Mouse (Mus musculus): ENCODE measurements around the gene Slc39a1. TPM values are rescaled to one million over a fixed set of nuclear protein-coding genes. Genes with fewer than 3 reads are reported as not detected.

The Slc39a1 gene
- 56.8 and 62.0 TPM in 2 replicates for polyA plus RNA-seq (2016; fragmentation: Nextera tagmentation; extraction: Ambion mirVana)

DNA sequence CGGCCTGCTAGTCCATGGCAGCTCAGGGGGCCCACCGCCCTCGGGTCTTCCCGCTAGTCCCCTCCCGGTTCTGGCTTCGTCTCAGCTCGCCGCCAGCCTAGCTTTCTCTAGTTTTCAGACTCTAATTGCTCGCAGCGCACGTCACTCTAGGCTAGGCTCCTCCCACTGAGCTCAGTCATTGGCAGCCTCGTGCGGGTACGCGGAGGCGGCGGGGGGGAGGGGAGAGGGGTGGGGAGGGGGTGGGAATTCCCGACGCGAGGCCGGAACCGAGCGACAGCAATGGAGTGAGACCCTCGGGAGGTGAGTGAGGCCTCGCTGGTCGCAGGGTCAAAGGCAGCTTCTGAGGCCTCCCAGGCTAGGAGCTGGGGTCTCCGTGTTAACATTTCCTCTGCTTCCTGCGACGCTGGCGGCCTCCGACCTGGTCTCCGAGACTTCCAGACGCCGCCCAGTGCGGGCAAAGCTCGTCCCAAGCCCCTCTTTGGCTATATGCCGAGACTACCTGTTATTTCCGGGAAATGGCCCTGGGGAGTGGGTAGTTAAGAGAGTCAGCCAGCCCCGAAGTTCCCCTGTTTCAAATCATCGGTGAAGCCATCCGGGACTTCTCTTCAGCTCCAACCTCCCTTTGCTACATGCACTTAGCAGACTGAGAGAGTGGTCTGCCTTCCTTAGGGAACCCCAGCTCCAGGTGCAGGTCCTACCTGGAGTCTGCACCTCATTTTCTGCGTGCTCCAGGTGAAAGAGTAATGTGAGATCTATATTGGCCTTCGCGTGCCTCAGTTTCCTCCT, at the start of gene Slc39a1:
TSS of gene Slc39a1 (plus strand) at position 213 of the 786 bp plus-strand sequence.
- H3K27ac ChIP-seq: peak within 1 kb of the TSS; percentile 95
- peak within 1 kb of the TSS; percentile 61 for H3K4me3 ChIP-seq (replicated peaks)
- H3K9me3 ChIP-seq: no peaks in the 10 kb centered on the region
- peak within 1 kb of the TSS; percentile 80 for H3K4me2 ChIP-seq
- peaks cover 26% of the 10 kb centered on the region for H3K36me3 ChIP-seq
- peaks cover 21% of the 10 kb centered on the region for H3K4me1 ChIP-seq (replicated peaks)
- 0% methylated on average over 44 of the region's 44 CpGs for WGBS
- peak; percentile 90 for ATAC-seq (ENCODE audit: insufficient number of reproducible peaks, insufficient read depth, low FRiP score, low TSS enrichment, low read depth)
- H3K27me3 ChIP-seq: no peaks in the 10 kb centered on the region
- peak within 1 kb of the TSS; percentile 65 for H3K9ac ChIP-seq (replicated peaks)

DNA sequence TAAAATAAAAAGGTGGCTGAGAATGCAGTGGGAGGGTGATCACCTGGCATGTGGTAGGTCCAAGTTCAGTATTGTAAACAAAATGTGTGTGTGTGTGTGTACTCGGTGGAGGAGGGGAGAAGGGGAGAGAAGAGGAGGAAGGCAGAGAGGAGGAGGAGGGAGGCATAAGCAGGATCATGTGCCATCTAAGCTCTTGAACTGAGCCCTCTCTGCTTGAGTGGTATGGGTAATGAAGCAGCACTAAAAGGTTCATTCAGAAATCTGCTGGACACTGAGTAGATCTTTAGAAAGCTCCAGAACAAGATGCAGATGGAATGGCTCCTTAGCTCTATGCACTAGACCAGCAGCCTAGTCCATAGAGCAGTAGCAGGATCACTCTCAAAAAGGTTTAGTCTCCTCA, 45.1 kb upstream of the Slc39a1 start:
- peaks cover 5% of the 10 kb centered on the region for H3K36me3 ChIP-seq
- H3K9me3 ChIP-seq: no peaks in the 10 kb centered on the region
- H3K9ac ChIP-seq (replicated peaks): no peak overlapping the region
- no peak overlapping the region for H3K27ac ChIP-seq
- H3K4me3 ChIP-seq (replicated peaks): no peak overlapping the region
- H3K4me1 ChIP-seq (replicated peaks): no peaks in the 10 kb centered on the region
- ATAC-seq (ENCODE audit: insufficient number of reproducible peaks, insufficient read depth, low FRiP score, low TSS enrichment, low read depth): no peak
- WGBS: 64% methylated on average over 1 of the region's 1 CpGs
- no peak overlapping the region for H3K4me2 ChIP-seq
- no peaks in the 10 kb centered on the region for H3K27me3 ChIP-seq

DNA sequence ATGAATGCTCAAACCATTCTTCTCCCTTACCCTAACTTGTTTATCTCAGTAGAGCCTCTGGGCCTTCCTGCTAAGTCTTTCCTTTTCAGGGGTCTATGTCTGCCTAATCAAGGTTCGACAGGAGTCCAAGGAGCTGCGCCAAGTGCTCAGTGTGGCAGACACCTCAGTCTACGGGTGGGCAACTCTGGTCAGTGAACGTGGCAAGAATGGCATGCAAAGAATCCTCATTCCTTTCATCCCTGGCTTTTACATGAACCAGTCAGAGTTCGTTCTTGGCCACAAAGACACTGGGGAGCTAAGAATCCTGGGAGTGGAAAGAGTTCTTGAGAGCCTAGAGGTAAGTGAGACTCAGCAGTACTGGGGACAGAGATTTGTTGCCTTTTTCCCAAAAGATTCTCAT, 44.4 kb upstream of the Slc39a1 start:
- H3K36me3 ChIP-seq: peaks cover 12% of the 10 kb centered on the region
- no peaks in the 10 kb centered on the region for H3K9me3 ChIP-seq
- H3K4me2 ChIP-seq: no peak overlapping the region
- H3K4me3 ChIP-seq (replicated peaks): no peak overlapping the region
- H3K4me1 ChIP-seq (replicated peaks): no peaks in the 10 kb centered on the region
- no peak for ATAC-seq (ENCODE audit: insufficient number of reproducible peaks, insufficient read depth, low FRiP score, low TSS enrichment, low read depth)
- H3K27me3 ChIP-seq: no peaks in the 10 kb centered on the region
- 78% methylated on average over 5 of the region's 5 CpGs for WGBS
- H3K9ac ChIP-seq (replicated peaks): no peak overlapping the region
- no peak overlapping the region for H3K27ac ChIP-seq

DNA sequence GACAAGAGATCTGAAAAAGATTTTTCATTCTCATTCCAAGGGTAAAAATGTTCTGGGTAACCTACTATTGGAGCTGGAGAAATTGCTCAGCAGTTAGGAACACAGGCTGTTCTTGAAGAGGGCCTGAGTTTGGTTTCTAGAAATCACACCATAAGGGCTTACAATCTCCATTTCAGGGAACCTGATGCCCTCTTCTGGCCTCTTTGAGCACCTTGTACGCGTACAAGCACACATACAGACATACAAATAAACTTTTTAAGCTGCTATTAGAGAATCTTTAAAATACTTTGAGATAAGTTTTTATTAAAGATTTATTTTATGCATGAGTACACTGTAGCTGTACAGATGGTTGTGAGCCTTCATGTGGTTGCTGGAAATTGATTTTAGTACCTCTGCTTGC, 43.4 kb upstream of the Slc39a1 start:
- 91% methylated on average over 2 of the region's 2 CpGs for WGBS
- H3K4me2 ChIP-seq: no peak overlapping the region
- H3K4me1 ChIP-seq (replicated peaks): no peaks in the 10 kb centered on the region
- H3K36me3 ChIP-seq: peaks cover 22% of the 10 kb centered on the region
- no peak overlapping the region for H3K9ac ChIP-seq (replicated peaks)
- H3K4me3 ChIP-seq (replicated peaks): no peak overlapping the region
- no peaks in the 10 kb centered on the region for H3K27me3 ChIP-seq
- H3K9me3 ChIP-seq: no peaks in the 10 kb centered on the region
- no peak overlapping the region for H3K27ac ChIP-seq
- ATAC-seq (ENCODE audit: insufficient number of reproducible peaks, insufficient read depth, low FRiP score, low TSS enrichment, low read depth): no peak

DNA sequence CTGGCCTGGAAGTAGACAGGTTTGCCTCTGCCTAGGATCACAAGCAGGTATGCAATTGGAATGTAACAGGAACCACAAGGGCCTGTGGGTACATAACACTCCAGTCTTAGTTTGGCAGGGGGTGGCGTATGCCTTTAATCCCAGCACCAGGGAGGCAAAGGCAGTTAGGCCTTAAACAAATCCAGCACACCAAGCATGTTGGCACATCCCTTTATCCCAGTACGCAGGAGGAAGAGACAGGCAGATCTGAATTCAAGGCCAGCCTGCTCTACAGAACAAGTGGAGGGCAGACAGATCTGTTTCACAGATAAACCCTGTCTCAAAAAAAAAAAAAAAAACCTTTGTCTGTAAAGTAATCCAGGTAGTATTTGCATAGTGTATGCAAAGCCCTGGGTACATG, 39.3 kb upstream of the Slc39a1 start:
- ATAC-seq (ENCODE audit: insufficient number of reproducible peaks, insufficient read depth, low FRiP score, low TSS enrichment, low read depth): no peak
- H3K4me2 ChIP-seq: no peak overlapping the region
- peaks cover 15% of the 10 kb centered on the region for H3K4me1 ChIP-seq (replicated peaks)
- no peak overlapping the region for H3K27ac ChIP-seq
- H3K9me3 ChIP-seq: no peaks in the 10 kb centered on the region
- H3K4me3 ChIP-seq (replicated peaks): no peak overlapping the region
- WGBS: 80% methylated on average over 2 of the region's 2 CpGs
- no peak overlapping the region for H3K9ac ChIP-seq (replicated peaks)
- peaks cover 52% of the 10 kb centered on the region for H3K36me3 ChIP-seq
- H3K27me3 ChIP-seq: no peaks in the 10 kb centered on the region

DNA sequence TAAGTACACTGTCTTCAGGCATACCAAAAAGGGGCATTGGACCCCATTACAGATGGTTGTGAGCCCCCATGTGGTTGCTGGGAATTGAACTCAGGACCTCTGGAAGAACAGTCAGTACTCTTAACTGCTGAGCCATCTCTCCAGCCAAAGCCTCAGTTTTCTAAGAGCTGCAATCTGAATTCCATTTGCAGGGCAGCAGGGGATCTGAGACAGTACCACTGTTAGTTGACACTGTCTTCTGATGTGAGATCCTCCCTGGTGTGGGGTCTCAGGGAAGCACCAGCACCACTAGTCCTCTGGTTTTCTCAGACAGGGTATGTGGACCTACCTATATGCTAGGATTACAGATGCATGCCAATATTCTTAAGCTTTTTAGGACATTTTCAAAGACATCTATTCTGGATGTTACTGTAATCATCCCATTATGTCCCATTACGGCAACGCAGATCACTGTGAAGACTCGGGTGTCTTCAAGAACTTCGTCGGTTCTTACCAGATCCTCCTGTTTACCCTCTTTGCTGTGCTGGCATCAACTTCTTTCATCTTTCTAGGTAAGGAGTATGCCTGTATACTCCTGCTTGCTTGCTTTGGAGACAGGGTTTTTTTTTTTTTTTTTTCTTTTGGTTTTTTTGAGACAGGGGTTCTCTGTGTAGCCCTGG, 37.9 kb upstream of the Slc39a1 start:
- no peak overlapping the region for H3K4me2 ChIP-seq
- peaks cover 52% of the 10 kb centered on the region for H3K36me3 ChIP-seq
- H3K4me1 ChIP-seq (replicated peaks): peaks cover 20% of the 10 kb centered on the region
- H3K27ac ChIP-seq: no peak overlapping the region
- no peaks in the 10 kb centered on the region for H3K9me3 ChIP-seq
- no peak for ATAC-seq (ENCODE audit: insufficient number of reproducible peaks, insufficient read depth, low FRiP score, low TSS enrichment, low read depth)
- no peak overlapping the region for H3K9ac ChIP-seq (replicated peaks)
- no peaks in the 10 kb centered on the region for H3K27me3 ChIP-seq
- 94% methylated on average over 5 of the region's 5 CpGs for WGBS
- no peak overlapping the region for H3K4me3 ChIP-seq (replicated peaks)

DNA sequence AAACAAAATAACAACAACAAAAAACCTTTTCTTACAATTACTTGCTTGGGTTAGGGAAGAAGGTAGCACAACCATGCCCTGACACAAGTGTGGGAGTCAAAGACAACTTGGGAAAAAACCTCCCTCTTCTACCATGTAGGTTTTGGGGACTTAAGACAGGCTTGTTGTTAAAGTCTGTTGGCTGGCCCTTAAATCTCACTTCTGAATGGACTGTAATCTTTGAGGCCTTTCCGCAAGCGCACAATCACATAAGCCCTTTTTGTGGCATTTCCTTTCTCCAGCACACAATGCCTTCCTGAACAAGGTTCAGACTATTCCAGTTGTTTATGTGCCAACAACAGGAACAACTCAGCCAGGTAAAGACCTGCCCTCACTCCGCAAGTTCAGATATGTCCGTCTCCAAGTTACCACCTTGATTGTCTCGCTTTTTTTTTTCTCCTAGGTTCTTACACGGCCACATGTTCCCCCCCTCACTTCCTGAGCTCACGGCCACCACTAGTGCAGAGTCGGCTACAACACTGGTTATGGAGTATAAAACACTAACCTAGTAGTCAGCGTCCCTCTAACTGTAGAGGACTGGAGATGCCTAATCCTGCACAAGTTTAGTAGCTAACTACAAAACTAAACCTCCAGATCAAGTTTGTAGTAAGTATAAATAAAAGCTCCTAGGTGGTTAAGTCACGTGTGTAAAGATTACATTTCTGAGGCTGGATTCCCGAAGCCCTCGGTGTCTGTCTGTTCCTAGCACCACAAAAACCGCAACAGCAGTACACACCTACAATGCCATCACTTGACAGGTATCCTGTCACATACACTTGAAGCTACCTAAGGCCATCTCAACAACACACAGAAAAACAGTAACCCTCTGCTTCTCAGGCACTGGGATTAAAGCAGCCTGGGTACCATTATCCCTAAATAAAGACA, 36.2 kb upstream of the Slc39a1 start:
- no peak overlapping the region for H3K27ac ChIP-seq
- 83% methylated on average over 13 of the region's 13 CpGs for WGBS

DNA sequence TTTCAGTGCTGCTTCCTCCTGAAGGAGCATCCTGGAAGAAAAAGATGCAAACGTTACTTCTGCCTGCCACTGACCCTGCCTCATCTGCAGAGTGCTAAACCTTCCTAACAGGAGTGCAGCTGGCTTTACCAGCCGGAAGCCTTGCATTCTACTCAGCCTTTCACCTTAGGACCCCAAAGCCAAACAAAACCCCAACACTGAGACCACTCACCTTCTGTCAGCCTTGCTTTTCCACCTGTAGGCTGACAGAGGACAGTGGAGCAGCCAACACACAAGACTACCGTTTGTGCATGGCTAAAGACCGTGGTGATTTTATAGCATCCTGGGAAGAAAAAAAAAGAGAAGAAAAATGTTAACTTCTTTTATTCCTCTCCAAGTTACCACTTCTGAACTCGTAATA, 35.2 kb upstream of the Slc39a1 start:
- H3K4me2 ChIP-seq: peak overlapping the region; percentile 88
- H3K9me3 ChIP-seq: no peaks in the 10 kb centered on the region
- peaks cover 20% of the 10 kb centered on the region for H3K4me1 ChIP-seq (replicated peaks)
- no peak for ATAC-seq (ENCODE audit: insufficient number of reproducible peaks, insufficient read depth, low FRiP score, low TSS enrichment, low read depth)
- peak overlapping the region; percentile 76 for H3K4me3 ChIP-seq (replicated peaks)
- 15% methylated on average over 5 of the region's 5 CpGs for WGBS
- H3K36me3 ChIP-seq: peaks cover 49% of the 10 kb centered on the region
- H3K27ac ChIP-seq: peak overlapping the region; percentile 80; the same call in 1 of the 2 replicates
- peak overlapping the region; percentile 81 for H3K9ac ChIP-seq (replicated peaks)
- H3K27me3 ChIP-seq: no peaks in the 10 kb centered on the region

More for the DNA sequence above, 36.2 kb upstream of the Slc39a1 start:
- Histone ChIP-seq H3K27me3 (no peaks in the 10 kb centered on the region), H3K36me3 (peaks cover 52% of the 10 kb centered on the region), H3K4me2 (peak overlapping the region; percentile 88), H3K9me3 (no peaks in the 10 kb centered on the region), H3K9ac (replicated peaks) (0 out of 2 replicates have a peak overlapping the region, but pooled peaks have one; percentile 81), H3K4me1 (replicated peaks) (peaks cover 20% of the 10 kb centered on the region), H3K4me3 (replicated peaks) (peak overlapping the region; percentile 76)
- no peak for ATAC-seq (ENCODE audit: insufficient number of reproducible peaks, insufficient read depth, low FRiP score, low TSS enrichment, low read depth)

DNA sequence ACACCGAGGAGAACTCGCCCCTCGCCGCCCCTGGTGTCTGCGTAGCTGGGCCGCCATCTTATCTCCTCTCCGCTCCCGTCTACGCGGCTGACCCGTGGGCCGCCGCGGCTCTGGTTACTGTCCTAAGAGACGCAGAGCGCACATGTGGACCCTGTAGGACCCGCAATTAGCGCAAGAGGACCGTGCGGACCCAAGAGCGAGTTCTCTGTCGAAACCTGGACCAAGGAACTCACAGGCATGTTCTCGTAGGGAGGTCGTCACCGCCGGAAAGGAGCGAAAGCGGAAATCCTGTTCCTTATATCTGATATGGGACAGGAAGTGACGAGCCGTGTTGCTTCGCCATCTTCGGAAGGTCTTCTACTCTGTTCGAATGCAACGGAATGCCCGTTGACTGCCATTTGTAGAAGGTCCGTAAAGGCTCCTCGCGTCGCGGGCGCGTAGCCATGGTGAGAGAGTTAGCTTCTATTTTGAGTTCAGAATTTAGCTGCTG, 34.5 kb upstream of the Slc39a1 start, which contains the start of the genes Rps27 and Rab13:
TSS of gene Rps27 (minus strand) at position 275 of the 490 bp plus-strand sequence.
TSS of gene Rab13 (plus strand) at position 319 of the 490 bp plus-strand sequence.
- no peaks in the 10 kb centered on the region for H3K27me3 ChIP-seq
- peak within 1 kb of the TSS; percentile 80 for H3K27ac ChIP-seq
- H3K9me3 ChIP-seq: no peaks in the 10 kb centered on the region
- under 1% methylated on average over 42 of the region's 42 CpGs for WGBS
- peaks cover 42% of the 10 kb centered on the region for H3K36me3 ChIP-seq
- peak within 1 kb of the TSS; percentile 81 for H3K9ac ChIP-seq (replicated peaks)
- H3K4me3 ChIP-seq (replicated peaks): peak within 1 kb of the TSS; percentile 76
- peak within 1 kb of the TSS; percentile 88 for H3K4me2 ChIP-seq
- H3K4me1 ChIP-seq (replicated peaks): peaks cover 20% of the 10 kb centered on the region
- ATAC-seq (ENCODE audit: insufficient number of reproducible peaks, insufficient read depth, low FRiP score, low TSS enrichment, low read depth): peak; percentile 90

DNA sequence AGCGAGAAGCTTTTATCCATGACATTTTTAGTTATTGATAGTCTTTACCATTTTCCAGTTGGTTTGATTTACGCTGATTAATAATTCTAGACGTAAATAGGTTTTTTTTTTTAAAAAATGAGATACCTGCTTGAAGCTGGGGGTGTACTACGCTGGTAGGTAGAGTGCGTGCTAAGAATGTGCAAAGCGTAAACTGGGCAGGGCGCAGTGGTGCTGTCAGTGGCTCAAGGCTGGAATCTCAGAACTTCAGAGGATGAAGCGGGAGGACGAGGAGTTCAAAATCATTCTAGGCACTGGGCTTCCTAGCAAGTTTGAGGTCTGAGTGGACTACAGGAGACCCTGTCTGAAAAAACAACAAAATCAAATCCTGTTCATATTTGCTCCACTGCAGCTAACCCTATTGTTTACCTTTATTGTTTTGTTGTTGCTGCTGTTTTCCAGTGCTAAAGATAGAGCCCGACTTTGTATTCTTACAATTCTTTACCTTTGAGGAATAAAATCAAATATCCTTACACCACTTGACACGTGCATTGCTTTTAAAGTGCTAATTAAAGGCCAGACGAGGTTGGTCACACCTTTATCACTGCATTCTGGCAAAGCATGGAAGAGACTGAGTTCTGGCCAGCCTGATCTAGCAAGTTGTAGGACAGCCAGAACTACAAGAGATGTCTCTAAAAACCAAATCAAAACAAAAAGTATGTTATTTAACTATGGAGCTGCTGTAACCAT, 33.9 kb upstream of the Slc39a1 start:
- peak overlapping the region; percentile 76 for H3K4me3 ChIP-seq (replicated peaks)
- ATAC-seq (ENCODE audit: insufficient number of reproducible peaks, insufficient read depth, low FRiP score, low TSS enrichment, low read depth): no peak
- peaks cover 20% of the 10 kb centered on the region for H3K4me1 ChIP-seq (replicated peaks)
- H3K27me3 ChIP-seq: no peaks in the 10 kb centered on the region
- WGBS: 14% methylated on average over 12 of the region's 12 CpGs
- H3K36me3 ChIP-seq: peaks cover 35% of the 10 kb centered on the region
- H3K27ac ChIP-seq: peak overlapping the region; percentile 80
- H3K4me2 ChIP-seq: peak overlapping the region; percentile 88
- H3K9me3 ChIP-seq: no peaks in the 10 kb centered on the region
- H3K9ac ChIP-seq (replicated peaks): peak overlapping the region; percentile 27; the same call in 1 of the 2 replicates

Data from limb, embryonic 12.5 days (tissue).